Mouse (Mus musculus) ES-Bruce4 (cell line): Measurements from ENCODE around the gene Vim.

Experiments used
- CTCF ChIP-seq: IDR thresholded peaks from one replicate; pipeline ENCODE4 v1.8.1; 2011; ENCODE audit warnings: low read depth, low read length
- POLR2A ChIP-seq: IDR thresholded peaks from one replicate; pipeline ENCODE4 v1.8.1; 2011; ENCODE audit warnings: low read length; ENCODE audit not compliant: insufficient read depth

GRCm38 (mm10) chr2:13559303-13559702 is 14.4 kb upstream of the Vim start:
- TF ChIP-seq CTCF (no peak), POLR2A (no peak)
